Mouse (Mus musculus) brain, embryonic 14.5 days (tissue): ENCODE data around the gene Vps16.

Source experiments
- CTCF ChIP-seq: fragments of 200-500 bp; IDR thresholded peaks from 2 replicates; pipeline ENCODE4 v1.5.1; 2012; ENCODE audit warnings: inconsistent platforms, mild to moderate bottlenecking, moderate library complexity, borderline replicate concordance; ENCODE audit not compliant: insufficient read depth, insufficient read length; ENCODE audit errors: extremely low read depth
- POLR2A ChIP-seq: fragments of 200-500 bp; IDR thresholded peaks from 2 replicates; pipeline ENCODE4 v1.6.1; 2012; ENCODE audit warnings: mild to moderate bottlenecking, inconsistent platforms, borderline replicate concordance; ENCODE audit not compliant: poor library complexity, insufficient read depth, insufficient read length, severe bottlenecking; ENCODE audit errors: extremely low read depth

- no peak for TF ChIP-seq POLR2A
- peak; percentile 70; the same call in 1 of the 2 replicates for TF ChIP-seq CTCF
Measured at GRCm38 (mm10) chr2:130433152-130433551, 9.0 kb downstream of the Vps16 start.
